Mouse (Mus musculus) C2C12 (cell line): ENCODE data around the gene Spdye4a. TPM values are rescaled to one million over a fixed set of nuclear protein-coding genes. Genes with fewer than 3 reads are reported as not detected.

ENCODE experiments used
- H3K27me3 ChIP-seq: one replicate; pipeline ENCODE4 v1.6.1; 2011; ENCODE audit not compliant: control insufficient read depth, insufficient read depth, insufficient read length
- H3K36me3 ChIP-seq: one replicate; pipeline ENCODE4 v1.6.1; 2011; ENCODE audit not compliant: control insufficient read depth, insufficient read depth
- H3K4me3 ChIP-seq: one replicate; pipeline ENCODE4 v1.5.1; 2011; ENCODE audit warnings: mild to moderate bottlenecking, control low read depth; ENCODE audit not compliant: poor library complexity, insufficient read depth, severe bottlenecking
- H3K79me2 ChIP-seq: one replicate; pipeline ENCODE4 v1.6.1; 2011; ENCODE audit not compliant: control insufficient read depth, insufficient read depth
- H3K79me3 ChIP-seq: one replicate; pipeline ENCODE4 v1.6.1; 2011; ENCODE audit warnings: low read depth, control low read depth
- H3ac ChIP-seq: one replicate; pipeline ENCODE3; 2011; ENCODE audit warnings: low read depth; ENCODE audit not compliant: control insufficient read depth, insufficient read length
- CEBPB ChIP-seq: IDR thresholded peaks from one replicate; pipeline ENCODE4 v1.6.1; 2011; ENCODE audit warnings: low read depth, mild to moderate bottlenecking, control low read depth, moderate library complexity
- CTCF ChIP-seq: IDR thresholded peaks from one replicate; pipeline ENCODE4 v1.5.1; 2011; ENCODE audit not compliant: control insufficient read depth, insufficient read depth, insufficient read length
- FOSL1 ChIP-seq: IDR thresholded peaks from one replicate; pipeline ENCODE4 v1.8.0; 2011; ENCODE audit warnings: mild to moderate bottlenecking, low read length; ENCODE audit not compliant: poor library complexity, insufficient read depth, severe bottlenecking
- MAX ChIP-seq: IDR thresholded peaks from one replicate; pipeline ENCODE4 v1.6.1; 2011; ENCODE audit warnings: mild to moderate bottlenecking, control low read depth
- MYOD1 ChIP-seq: IDR thresholded peaks from one replicate; pipeline ENCODE4 v1.6.1; 2011; ENCODE audit warnings: low read depth; ENCODE audit not compliant: control insufficient read depth, insufficient read length
- MYOG ChIP-seq: IDR thresholded peaks from one replicate; pipeline ENCODE4 v1.6.1; 2011; ENCODE audit not compliant: control insufficient read depth, insufficient read length; ENCODE audit errors: extremely low read depth
- USF1 ChIP-seq: IDR thresholded peaks from one replicate; pipeline ENCODE4 v1.6.1; 2011; ENCODE audit warnings: low read depth, mild to moderate bottlenecking, control low read depth, moderate library complexity
- polyA plus RNA-seq: library from polyadenylated mRNA; unstranded; fragments of >200 nt; fragmentation: generic; extraction: Trizol; gene quantifications from one replicate; pipeline ENCODE4 v1.2.1, GENCODE M21; 2012; ENCODE audit warnings: missing spikeins

The Spdye4a gene
- polyA plus RNA-seq, 1 experiment: not detected

DNA sequence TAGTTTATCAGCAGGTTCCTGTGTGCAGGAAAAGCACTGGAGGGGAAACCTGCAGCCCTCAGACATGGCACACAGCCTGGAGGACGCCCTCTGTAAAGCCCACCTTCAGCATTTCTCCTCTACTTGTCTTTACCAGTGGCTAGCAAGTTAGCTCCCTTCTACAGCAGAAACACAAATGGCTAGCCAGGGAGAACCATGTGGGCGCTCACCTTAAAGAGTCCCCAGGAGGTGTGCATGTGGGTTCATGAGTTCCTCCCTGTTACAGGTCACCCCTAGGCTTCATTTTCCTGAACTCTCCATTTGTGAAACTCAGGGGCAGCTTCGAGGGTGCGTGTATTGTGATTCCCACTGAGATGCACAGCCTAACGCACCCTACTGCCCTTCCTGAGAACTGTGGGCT, 29.1 kb upstream of the Spdye4a start:
- Histone ChIP-seq H3ac (no peak overlapping the region), H3K36me3 (peaks cover 9% of the 10 kb centered on the region), H3K27me3 (no peaks in the 10 kb centered on the region), H3K79me3 (no peaks in the 10 kb centered on the region), H3K4me3 (no peak overlapping the region), H3K79me2 (no peaks in the 10 kb centered on the region)
- no peak for TF ChIP-seq MYOD1
- no peak for TF ChIP-seq CTCF
- TF ChIP-seq USF1: no peak
- TF ChIP-seq FOSL1: no peak
- no peak for TF ChIP-seq MYOG
- no peak for TF ChIP-seq CEBPB
- TF ChIP-seq MAX: no peak

DNA sequence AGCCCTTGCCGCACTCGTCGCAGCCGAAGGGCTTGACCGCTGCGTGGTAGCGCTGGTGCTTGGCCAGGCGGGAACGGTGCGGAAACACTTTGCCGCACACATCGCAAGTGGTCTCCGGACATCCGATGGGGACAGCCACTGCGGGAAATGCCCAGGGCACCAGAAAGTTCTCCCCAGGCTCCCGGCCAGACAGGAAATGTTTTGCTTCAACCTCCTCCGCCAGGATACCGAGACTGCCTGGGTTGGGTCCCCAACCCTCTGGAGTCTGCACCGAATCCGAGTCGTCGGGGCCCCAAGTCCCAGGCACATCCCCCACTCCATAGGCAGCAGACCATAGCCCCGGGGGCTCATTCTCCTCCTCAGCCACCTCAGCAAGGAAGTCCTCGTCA, 28.4 kb upstream of the Spdye4a start:
- H3ac ChIP-seq: no peak overlapping the region
- peaks cover 9% of the 10 kb centered on the region for H3K36me3 ChIP-seq
- no peaks in the 10 kb centered on the region for H3K27me3 ChIP-seq
- H3K79me3 ChIP-seq: no peaks in the 10 kb centered on the region
- TF ChIP-seq MYOG (no peak), USF1 (no peak), CEBPB (no peak), CTCF (no peak), FOSL1 (no peak), MYOD1 (no peak), MAX (no peak)
- H3K4me3 ChIP-seq: no peak overlapping the region
- no peaks in the 10 kb centered on the region for H3K79me2 ChIP-seq

DNA sequence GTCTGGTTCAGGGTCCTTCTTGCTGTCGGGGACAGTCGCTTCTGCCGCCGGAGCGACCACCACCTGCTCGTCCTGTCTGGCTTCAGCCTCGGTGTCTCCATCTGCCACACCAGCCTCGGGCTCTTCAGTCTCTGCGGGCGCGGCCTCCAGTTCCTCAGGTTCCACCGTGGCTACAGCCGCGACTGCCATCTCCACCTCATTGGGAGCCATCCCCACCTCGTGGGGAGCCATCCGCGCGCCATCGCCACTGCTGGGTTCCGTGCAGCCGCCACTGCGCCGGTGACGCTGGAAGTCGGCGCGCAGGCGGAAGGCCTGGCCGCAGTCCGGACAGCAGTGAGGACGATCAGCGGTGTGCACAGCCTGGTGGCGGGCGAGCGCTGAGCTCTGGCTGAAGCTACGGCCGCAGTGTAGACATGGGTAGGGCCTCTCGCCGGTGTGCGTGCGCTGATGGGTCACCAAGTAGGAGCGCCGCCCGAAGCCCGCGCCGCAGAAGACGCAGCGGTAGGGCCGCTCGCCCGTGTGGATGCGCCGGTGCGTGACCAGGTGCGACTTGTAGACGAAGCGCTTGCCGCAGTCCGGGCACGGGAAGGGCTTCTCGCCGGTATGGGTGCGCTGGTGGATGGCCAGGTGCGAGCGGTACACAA, 27.9 kb upstream of the Spdye4a start:
- H3K79me3 ChIP-seq: no peaks in the 10 kb centered on the region
- TF ChIP-seq CEBPB (no peak), MYOD1 (no peak), FOSL1 (no peak), CTCF (no peak), MYOG (no peak), MAX (no peak), USF1 (no peak)
- H3ac ChIP-seq: no peak overlapping the region
- H3K79me2 ChIP-seq: no peaks in the 10 kb centered on the region
- H3K36me3 ChIP-seq: peaks cover 9% of the 10 kb centered on the region
- H3K27me3 ChIP-seq: no peaks in the 10 kb centered on the region
- no peak overlapping the region for H3K4me3 ChIP-seq

DNA sequence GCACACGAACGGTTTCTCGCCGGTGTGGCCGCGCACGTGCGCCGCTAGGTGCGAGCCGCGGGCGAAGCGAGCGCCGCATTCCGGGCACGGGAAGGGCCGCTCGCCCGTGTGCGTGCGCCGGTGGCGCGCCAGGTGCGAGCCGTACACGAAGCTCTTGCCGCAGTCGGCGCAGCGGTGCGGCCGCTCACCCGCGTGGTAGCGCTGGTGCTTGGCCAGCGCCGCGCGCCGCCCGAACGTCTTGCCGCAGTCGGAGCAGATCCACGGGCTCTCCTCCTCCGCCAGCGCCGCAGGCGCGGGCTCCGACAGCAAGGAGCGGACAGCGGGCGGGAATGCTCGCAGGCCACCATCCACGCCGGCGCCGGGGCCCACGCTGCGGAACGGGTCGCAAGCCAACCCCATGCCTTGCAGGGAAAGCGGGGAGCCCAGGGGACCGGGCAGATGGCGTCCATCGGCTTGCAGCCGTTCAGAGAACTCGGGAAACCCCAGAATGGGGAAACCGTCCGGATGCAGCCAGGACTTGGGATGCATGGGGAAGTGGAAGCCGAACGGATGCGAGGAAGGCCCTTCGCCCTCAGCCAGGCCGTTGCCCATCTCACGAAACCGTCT, 27.3 kb upstream of the Spdye4a start:
- no peak for TF ChIP-seq USF1
- no peak for TF ChIP-seq MYOG
- no peak for TF ChIP-seq MYOD1
- no peak for TF ChIP-seq CTCF
- no peak for TF ChIP-seq FOSL1
- no peak for TF ChIP-seq MAX
- no peak for TF ChIP-seq CEBPB
- H3K36me3 ChIP-seq: peaks cover 9% of the 10 kb centered on the region
- no peaks in the 10 kb centered on the region for H3K79me3 ChIP-seq
- H3K79me2 ChIP-seq: no peaks in the 10 kb centered on the region
- no peak overlapping the region for H3K4me3 ChIP-seq
- no peak overlapping the region for H3ac ChIP-seq
- H3K27me3 ChIP-seq: no peaks in the 10 kb centered on the region

DNA sequence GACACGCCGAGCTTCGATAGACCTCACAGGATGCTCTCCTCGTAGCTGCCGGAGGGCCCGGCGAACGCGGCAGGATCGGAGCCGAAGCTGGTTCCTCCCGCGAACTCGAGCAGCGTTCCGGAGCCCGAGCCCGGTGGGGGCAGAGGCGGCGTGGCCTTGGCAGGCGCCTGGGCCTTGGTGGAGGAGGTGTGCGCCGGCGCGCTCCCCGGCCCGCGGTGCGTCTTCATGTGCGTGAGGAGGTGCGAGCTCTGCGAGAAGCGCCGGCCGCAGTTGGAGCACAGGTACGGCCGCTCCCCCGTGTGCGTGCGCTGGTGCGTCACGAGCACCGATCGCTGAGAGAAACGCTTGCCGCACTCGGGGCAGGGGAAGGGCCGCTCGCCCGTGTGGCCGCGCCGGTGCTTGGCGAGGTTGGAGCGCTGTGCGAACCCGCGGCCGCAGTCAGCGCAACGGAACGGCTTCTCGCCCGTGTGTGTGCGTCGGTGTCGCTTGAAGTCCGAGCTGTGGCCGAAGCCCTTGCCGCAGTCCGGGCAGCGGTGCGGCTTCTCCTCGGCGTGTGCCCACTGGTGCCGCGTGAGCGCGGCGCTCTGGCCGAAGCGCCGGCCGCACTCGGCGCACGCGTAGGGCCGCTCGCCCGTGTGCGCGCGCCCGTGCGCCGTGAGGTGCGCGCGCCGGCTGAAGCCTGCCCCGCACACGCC, 26.6 kb upstream of the Spdye4a start:
- no peak overlapping the region for H3K4me3 ChIP-seq
- H3K27me3 ChIP-seq: no peaks in the 10 kb centered on the region

DNA sequence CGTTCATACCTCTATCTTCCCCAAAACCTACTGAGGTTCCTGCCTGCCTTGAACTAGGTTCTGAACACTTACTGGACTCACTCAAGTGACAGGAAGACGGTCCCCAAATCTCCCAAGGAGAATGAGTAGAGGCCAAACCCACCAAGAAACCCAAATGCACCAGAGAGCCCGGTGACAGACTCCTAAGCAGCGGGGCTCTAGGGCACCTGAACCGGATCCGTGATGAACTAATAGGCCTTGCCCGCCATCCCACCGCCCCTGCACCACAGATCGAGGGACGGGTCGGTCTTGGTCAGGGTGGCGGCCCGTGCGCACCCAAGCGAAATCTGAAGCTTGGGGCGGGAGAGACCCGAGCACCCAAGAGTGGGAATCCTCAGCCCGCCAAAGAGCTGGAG, 26.1 kb upstream of the Spdye4a start:
- TF ChIP-seq USF1 (no peak), FOSL1 (no peak), CEBPB (no peak), MYOG (no peak), MAX (no peak), CTCF (no peak)
- Histone ChIP-seq H3ac (no peak overlapping the region), H3K36me3 (peaks cover 14% of the 10 kb centered on the region), H3K27me3 (no peaks in the 10 kb centered on the region), H3K4me3 (no peak overlapping the region), H3K79me2 (no peaks in the 10 kb centered on the region), H3K79me3 (no peaks in the 10 kb centered on the region)

More for the DNA sequence above, 26.6 kb upstream of the Spdye4a start:
- H3K36me3 ChIP-seq: peaks cover 10% of the 10 kb centered on the region
- H3K79me2 ChIP-seq: no peaks in the 10 kb centered on the region
- H3K79me3 ChIP-seq: no peaks in the 10 kb centered on the region
- H3ac ChIP-seq: no peak overlapping the region
- TF ChIP-seq MYOD1 (no peak), MYOG (no peak), FOSL1 (no peak), USF1 (no peak), CEBPB (no peak), CTCF (no peak), MAX (no peak)
